Mouse (Mus musculus): ENCODE data around the gene Actl9. TPM values are rescaled to one million over a fixed set of nuclear protein-coding genes. Genes with fewer than 3 reads are reported as not detected.

Actl9 gene
- not detected in 2 replicates for polyA plus RNA-seq (2015; fragmentation: Nextera tagmentation; extraction: Ambion mirVana)

DNA sequence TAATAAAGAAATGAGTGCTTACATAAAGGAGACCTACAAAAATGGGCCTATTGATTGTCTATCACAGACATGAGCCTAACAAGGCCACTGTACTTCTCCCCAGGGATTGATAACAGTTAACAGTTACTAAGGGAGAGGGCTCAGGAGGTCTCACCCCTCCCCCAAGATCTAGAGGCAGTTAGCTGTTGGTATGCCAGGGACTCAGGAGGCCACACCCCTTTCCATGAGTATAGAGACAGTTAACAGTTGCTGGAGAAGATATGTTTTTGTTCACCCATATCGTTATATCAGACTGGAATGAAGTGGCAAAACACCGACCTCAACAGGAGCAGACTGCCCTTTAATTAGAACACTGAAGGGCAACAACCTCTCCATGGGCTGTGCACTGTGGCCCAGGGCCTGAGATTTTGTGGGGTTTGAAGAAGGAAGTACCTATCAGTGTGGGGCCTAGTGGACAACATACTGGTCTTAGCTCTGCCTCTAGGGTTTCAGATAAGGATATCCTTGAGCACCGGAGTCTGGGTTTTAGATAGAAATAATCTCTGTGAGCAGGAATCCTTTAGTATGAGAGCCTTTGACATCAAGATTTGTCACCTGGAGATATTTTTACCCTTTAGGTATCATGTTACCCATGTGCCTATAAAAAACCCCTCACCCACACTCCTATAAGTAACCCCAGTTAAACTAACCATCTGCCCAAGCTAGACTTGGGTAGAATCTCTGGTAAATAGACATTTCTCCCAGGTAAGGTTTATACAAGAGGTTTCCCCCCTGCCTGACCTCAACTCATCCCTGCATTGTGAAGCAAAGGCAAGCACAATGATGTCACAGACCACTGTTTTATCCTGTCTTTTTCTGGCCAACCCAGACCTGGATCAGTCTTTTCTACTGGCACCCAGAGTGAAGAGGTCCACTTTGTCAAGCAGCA lies at the start of gene Actl9:
Gene Actl9, plus strand, starts transcription at position 878 of the 928 bp plus-strand sequence.

DNA sequence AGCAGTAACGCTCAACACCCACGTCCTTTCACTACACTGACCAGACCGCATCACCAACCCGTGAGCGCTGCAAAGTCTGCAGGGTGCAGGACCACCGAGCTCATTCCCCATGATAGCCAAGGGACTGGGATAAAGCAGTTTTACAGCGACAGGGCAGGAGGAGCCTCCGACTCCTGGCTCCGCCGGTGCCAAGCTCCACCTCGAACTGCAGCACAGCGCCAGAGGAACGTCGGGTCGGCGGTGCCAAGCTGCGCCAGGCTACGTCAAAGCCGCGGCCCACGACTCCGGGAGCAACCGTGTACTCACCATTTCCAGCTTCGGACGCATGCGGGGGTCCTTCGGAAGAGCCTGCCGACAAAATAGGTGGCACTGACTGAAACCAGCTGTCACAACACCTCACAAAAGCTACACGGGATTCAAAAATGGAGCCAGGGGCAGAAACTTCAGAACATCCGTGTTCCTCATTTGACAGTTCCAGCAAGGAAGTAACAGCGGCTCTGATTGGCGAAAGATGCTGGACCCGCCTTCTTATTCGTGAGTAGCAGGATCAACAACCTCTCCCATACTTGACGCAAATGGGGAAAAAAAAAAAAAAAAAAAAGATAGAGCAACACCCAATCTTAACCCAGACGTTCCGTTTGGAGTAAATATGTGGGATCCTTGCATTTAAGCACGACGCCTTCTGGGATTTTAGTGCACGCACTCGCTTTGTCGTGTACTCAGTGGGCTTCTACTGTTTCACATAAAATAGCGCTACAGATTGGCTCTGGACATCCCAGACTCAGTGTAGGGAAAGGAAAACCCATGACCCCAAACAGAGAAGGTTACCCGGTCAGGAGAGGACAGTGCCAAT lies 38.3 kb upstream of the Actl9 start, which contains the start of gene Zfp101:
Gene Zfp101, minus strand, starts transcription at position 460 of the 853 bp plus-strand sequence.

Other genes with a start within 250 kb of the Actl9 start
- gene Olfr239, start 241.6 kb upstream of the Actl9 start, polyA plus RNA-seq (2015; fragmentation: Nextera tagmentation; extraction: Ambion mirVana), result not detected in 2 replicates
- gene Olfr1564, start 211.2 kb upstream of the Actl9 start, polyA plus RNA-seq (2015; fragmentation: Nextera tagmentation; extraction: Ambion mirVana), result 0.03 and 0.04 TPM in 2 replicates
- 7.2 and 7.4 TPM in 2 replicates for gene Zfp955a, start 177.8 kb upstream of the Actl9 start, polyA plus RNA-seq (2015; fragmentation: Nextera tagmentation; extraction: Ambion mirVana)
- not detected in 2 replicates for gene Olfr63, start 168.2 kb upstream of the Actl9 start, polyA plus RNA-seq (2015; fragmentation: Nextera tagmentation; extraction: Ambion mirVana)
- 6.5 and 6.8 TPM in 2 replicates for gene Zfp955b, start 143.4 kb upstream of the Actl9 start, polyA plus RNA-seq (2015; fragmentation: Nextera tagmentation; extraction: Ambion mirVana)
- 3.4 and 4.2 TPM in 2 replicates for gene Zfp81, start 74.0 kb upstream of the Actl9 start, polyA plus RNA-seq (2015; fragmentation: Nextera tagmentation; extraction: Ambion mirVana)
- gene Zfp101, start 38.3 kb upstream of the Actl9 start, polyA plus RNA-seq (2015; fragmentation: Nextera tagmentation; extraction: Ambion mirVana), result 3.1 and 5.5 TPM in 2 replicates
- 19.9 and 20.2 TPM in 2 replicates for gene Adamts10, start 91.3 kb downstream of the Actl9 start, polyA plus RNA-seq (2015; fragmentation: Nextera tagmentation; extraction: Ambion mirVana)
- gene Myo1f, start 122.8 kb downstream of the Actl9 start, polyA plus RNA-seq (2015; fragmentation: Nextera tagmentation; extraction: Ambion mirVana), result 2.2 and 2.6 TPM in 2 replicates
- 24.4 and 25.3 TPM in 2 replicates for gene Zfp414, start 196.2 kb downstream of the Actl9 start, polyA plus RNA-seq (2015; fragmentation: Nextera tagmentation; extraction: Ambion mirVana)
- gene Pram1, start 205.2 kb downstream of the Actl9 start, polyA plus RNA-seq (2015; fragmentation: Nextera tagmentation; extraction: Ambion mirVana), result 0.26 and 0.29 TPM in 2 replicates